Mouse (Mus musculus): Measurements from ENCODE around the gene C5ar1.

DNA sequence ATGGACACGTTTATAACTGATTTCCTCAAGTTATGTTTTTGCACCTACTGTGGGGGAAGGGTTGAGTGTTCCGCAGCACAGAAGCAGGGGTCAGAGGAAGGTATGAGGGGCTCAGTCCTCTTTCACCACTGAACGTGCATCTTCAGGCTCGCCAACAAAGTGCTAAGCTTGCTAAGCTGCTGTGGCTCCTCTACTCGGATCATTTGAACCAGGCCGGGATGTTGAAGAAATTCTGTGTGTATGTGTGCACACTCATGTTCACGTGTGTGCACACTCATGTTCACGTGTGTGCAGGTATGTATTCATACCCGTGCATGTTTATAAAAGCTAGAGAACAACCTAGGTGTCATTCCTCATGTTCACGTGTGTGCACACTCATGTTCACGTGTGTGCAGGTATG lies 6.5 kb upstream of the C5ar1 start:
- no peak for TF ChIP-seq CTCF (IDR thresholded peaks at IDR 0.05; ENCODE audit: borderline replicate concordance, insufficient read depth, low read length)
- no peak for TF ChIP-seq POLR2A (IDR thresholded peaks at IDR 0.05; ENCODE audit: low read depth, low read length)

Data from embryonic fibroblast, embryonic 13.5 days (primary cell).